Mouse (Mus musculus): ENCODE results near the gene Sfxn5.

GRCm38 (mm10) chr6:85360311-85360710 lies 27.1 kb upstream of the Sfxn5 start:
- TF ChIP-seq POLR2A (IDR thresholded peaks at IDR 0.05; ENCODE audit: low read depth, low read length) (no peak), CTCF (conservative IDR thresholded peaks at IDR 0.05; ENCODE audit: insufficient read depth, insufficient read length, low read depth, low read length) (no peak)
